Mouse (Mus musculus) thymus, postnatal 0 days (tissue): ENCODE data around the gene B4galt4. TPM values are rescaled to one million over a fixed set of nuclear protein-coding genes. Genes with fewer than 3 reads are reported as not detected.
"Not testable (repeated sequence)": the region's sequence is repeated elsewhere in the genome, so short reads cannot be mapped to it uniquely, and the experiment has no call there.

Source experiments
- DNase-seq: peaks from one replicate; pipeline ENCODE4 v3.0.0-alpha.2; 2015; ENCODE audit warnings: low spot score
- polyA plus RNA-seq: library from polyadenylated mRNA; unstranded; fragments of >200 nt; fragmentation: Nextera tagmentation; extraction: Ambion mirVana; gene quantifications from 2 replicates; pipeline ENCODE4 v1.2.1, GENCODE M21; 2015

B4galt4 gene
- polyA plus RNA-seq, 1 experiment from 2014 or later = 8.3 TPM

- no peak for DNase-seq
These were observed 26.3 kb downstream of the B4galt4 start for GRCm38 (mm10) chr16:38768386-38768785.

- no peak for DNase-seq
These were observed 27.5 kb downstream of the B4galt4 start for GRCm38 (mm10) chr16:38769529-38769928.

GRCm38 (mm10) chr16:38771145-38771544 lies 29.1 kb downstream of the B4galt4 start:
- DNase-seq = no peak

- no peak for DNase-seq
These were observed 30.9 kb downstream of the B4galt4 start for GRCm38 (mm10) chr16:38772906-38773496.

- no peak for DNase-seq
These were observed 33.1 kb downstream of the B4galt4 start for GRCm38 (mm10) chr16:38774964-38775746.

GRCm38 (mm10) chr16:38776342-38776741 lies 34.3 kb downstream of the B4galt4 start:
- DNase-seq = no peak

GRCm38 (mm10) chr16:38780960-38781572 lies 39.0 kb downstream of the B4galt4 start:
- DNase-seq = no peak

GRCm38 (mm10) chr16:38781946-38782345 lies 39.9 kb downstream of the B4galt4 start:
- no peak for DNase-seq

GRCm38 (mm10) chr16:38782524-38783067 lies 40.5 kb downstream of the B4galt4 start:
- no peak for DNase-seq

GRCm38 (mm10) chr16:38785301-38785700 lies 43.2 kb downstream of the B4galt4 start:
- no peak for DNase-seq

GRCm38 (mm10) chr16:38789016-38789415 lies 47.0 kb downstream of the B4galt4 start:
- DNase-seq = no peak

GRCm38 (mm10) chr16:38789966-38790365 lies 47.9 kb downstream of the B4galt4 start:
- DNase-seq = no peak

GRCm38 (mm10) chr16:38793120-38793519 lies 51.1 kb downstream of the B4galt4 start:
- DNase-seq = no peak

- DNase-seq = no peak
These were observed 56.9 kb downstream of the B4galt4 start for GRCm38 (mm10) chr16:38798957-38799450.

- peak; percentile 18 for DNase-seq
These were observed 58.0 kb downstream of the B4galt4 start, which contains the start of gene Upk1b for GRCm38 (mm10) chr16:38800091-38800490. TSS of gene Upk1b (minus strand) at chr16:38800328.

GRCm38 (mm10) chr16:38807796-38808195 lies 65.7 kb downstream of the B4galt4 start:
- not testable (repeated sequence) for DNase-seq

GRCm38 (mm10) chr16:38810196-38810595 lies 68.1 kb downstream of the B4galt4 start:
- DNase-seq = no peak

GRCm38 (mm10) chr16:38812521-38812920 lies 70.5 kb downstream of the B4galt4 start:
- peak; percentile 67 for DNase-seq
